Mouse (Mus musculus): ENCODE results near the gene Nop16.

GRCm38 (mm10) chr13:54557652-54558051 lies 32.2 kb downstream of the Nop16 start:
- TF ChIP-seq CTCF (IDR thresholded peaks at IDR 0.05; ENCODE audit: control insufficient read depth, insufficient read depth, low read length), result no peak
- no peak for TF ChIP-seq POLR2A (IDR thresholded peaks at IDR 0.05; ENCODE audit: borderline replicate concordance, control insufficient read depth, low read depth, low read length)

Data from bone marrow, adult 2 months (tissue).